Mouse (Mus musculus): ENCODE measurements around the gene Tmem100. TPM values are rescaled to one million over a fixed set of nuclear protein-coding genes. Genes with fewer than 3 reads are reported as not detected.

Gene Tmem100
- polyA plus RNA-seq, 1 experiment from 2014 or later: not detected

DNA sequence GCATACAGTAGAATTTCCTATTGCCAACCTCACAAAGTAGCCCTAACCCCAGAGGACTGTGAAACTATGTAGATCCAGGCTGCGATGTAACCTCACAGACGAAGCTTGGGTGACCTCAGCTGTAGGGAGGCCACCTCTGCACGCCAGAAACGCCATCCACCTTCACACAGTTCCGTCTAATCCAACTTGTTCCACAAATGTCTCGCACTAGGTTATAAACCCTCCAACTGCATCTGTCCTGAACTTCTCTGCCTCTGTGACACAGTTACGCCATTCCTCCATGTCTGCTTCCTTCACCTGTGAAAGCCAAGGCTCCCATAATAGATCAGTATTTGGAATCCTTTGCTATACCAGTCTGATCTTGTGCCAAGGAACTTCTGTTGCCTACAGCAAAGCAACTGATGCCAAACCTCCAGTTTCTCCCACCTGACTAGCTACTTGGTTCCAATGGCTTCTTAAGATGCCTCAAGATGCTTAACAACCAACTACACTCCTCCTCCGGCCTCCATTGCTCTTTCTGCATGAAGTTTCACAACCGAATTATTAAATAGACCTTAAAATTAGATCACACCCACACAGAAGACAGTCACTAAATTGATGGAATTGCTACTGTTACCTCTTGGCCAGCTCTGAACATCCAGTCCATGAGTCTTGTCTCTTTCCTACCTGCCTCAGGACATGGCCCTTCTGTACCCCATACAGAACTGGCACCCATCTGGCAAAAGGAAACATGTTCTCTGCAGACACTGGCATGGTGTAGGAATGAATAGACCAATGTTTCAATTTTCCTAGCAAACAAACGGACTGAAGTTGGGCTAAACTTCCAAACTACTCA is 28.5 kb upstream of the Tmem100 start:
- peak overlapping the region; percentile 92 for H3K4me3 ChIP-seq (ENCODE audit: inconsistent target)
- WGBS (ENCODE audit: missing documents): 93% methylated on average over 10 of the region's 10 CpGs
- H3K27ac ChIP-seq: no peak overlapping the region
- peaks cover 21% of the 10 kb centered on the region; the same call in 1 of the 2 replicates for H3K79me2 ChIP-seq (ENCODE audit: inconsistent target)
- H3K36me3 ChIP-seq (ENCODE audit: inconsistent target): no peaks in the 10 kb centered on the region

DNA sequence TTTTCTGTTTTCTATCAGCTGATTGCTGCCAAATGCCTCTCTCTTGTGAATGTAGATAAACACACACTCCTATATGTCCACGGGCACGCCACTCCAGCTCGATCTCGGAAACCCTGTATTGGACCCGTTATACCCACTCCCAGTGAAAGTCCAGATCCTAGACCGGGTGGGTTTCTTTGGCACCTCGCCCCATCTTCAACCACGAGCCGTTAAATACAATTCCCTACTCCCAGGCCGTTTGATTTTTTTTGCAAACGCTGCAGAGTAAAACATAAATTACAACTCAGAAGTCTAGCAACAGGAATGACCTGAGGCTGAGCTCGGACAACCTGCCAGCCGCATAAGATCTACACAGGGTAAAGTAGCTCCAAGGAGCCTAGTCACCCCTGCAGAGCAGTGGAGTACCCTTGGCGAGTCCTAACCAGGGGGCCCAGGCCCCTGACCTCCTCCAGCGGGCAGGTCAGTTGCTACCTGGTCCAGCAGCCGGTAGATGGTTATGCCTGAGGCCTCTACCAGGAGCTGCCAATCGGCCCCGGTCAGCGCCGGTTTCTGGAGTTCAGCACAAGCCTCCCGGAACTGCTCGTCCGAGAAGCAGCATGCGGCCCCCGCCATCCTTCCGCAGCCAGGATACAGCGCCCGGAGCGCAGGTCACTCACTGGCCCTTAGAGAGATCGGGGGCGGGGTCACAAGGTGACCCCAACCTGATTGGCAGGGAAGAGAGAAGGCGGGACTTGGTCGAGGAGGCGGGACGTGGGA is 27.7 kb upstream of the Tmem100 start, which contains the start of gene Pctp:
Gene Pctp (minus strand): TSS at position 664 of the 756 bp plus-strand sequence.
- H3K27ac ChIP-seq: peak within 1 kb of the TSS; percentile 34
- 6% methylated on average over 35 of the region's 35 CpGs for WGBS (ENCODE audit: missing documents)
- H3K79me2 ChIP-seq (ENCODE audit: inconsistent target): peaks cover 21% of the 10 kb centered on the region; the same call in 1 of the 2 replicates
- H3K36me3 ChIP-seq (ENCODE audit: inconsistent target): no peaks in the 10 kb centered on the region
- peak within 1 kb of the TSS; percentile 92 for H3K4me3 ChIP-seq (ENCODE audit: inconsistent target)

- H3K4me3 ChIP-seq (ENCODE audit: inconsistent target): peak overlapping the region; percentile 92; the same call in 1 of the 2 replicates
- peaks cover 21% of the 10 kb centered on the region; the same call in 1 of the 2 replicates for H3K79me2 ChIP-seq (ENCODE audit: inconsistent target)
- WGBS (ENCODE audit: missing documents): 12% methylated on average over 7 of the region's 8 CpGs
- no peaks in the 10 kb centered on the region for H3K36me3 ChIP-seq (ENCODE audit: inconsistent target)
- no peak overlapping the region for H3K27ac ChIP-seq
Measured at GRCm38 (mm10) chr11:90002987-90003348, 27.2 kb upstream of the Tmem100 start.

DNA sequence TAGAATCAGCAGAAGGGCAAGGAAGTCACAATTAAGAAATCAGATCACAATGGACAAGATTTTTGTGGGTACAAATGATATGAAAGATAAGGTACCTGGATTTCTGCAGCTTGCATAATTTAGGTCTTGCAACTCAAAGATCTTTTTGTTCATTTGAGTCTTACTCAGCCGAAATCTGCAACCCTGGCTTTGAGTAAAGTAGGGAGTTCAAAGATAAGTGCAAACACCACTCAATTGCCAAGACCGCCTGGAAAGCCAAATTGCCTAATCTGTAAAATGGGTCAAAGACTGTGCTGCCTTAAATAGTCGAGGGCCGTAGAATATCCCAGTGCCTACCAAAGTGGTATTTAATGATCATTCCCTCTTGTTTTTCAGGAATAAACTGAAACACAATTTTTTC is 26.8 kb upstream of the Tmem100 start:
- H3K79me2 ChIP-seq (ENCODE audit: inconsistent target): peaks cover 21% of the 10 kb centered on the region; the same call in 1 of the 2 replicates
- no peaks in the 10 kb centered on the region for H3K36me3 ChIP-seq (ENCODE audit: inconsistent target)
- 86% methylated on average over 4 of the region's 4 CpGs for WGBS (ENCODE audit: missing documents)
- no peak overlapping the region for H3K27ac ChIP-seq
- no peak overlapping the region for H3K4me3 ChIP-seq (ENCODE audit: inconsistent target)

DNA sequence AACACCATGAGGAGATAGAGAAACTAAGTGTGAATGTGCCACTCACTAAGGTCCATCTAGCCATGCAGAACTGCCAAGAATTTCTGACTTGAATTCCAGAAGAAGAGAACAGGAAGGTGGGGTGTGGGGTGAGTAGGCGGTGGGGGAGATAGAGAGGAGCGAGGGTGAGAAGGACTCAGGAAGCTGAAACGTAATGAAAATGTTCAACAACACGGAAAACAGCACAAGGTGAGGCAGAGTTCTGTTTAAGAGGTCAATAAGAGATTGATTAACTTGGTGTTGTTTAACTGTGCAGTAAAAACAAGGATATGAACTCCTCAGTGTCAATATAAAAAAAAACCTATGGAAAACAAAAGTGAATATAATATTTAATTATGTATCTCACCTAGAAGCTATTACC is 24.0 kb upstream of the Tmem100 start:
- no peaks in the 10 kb centered on the region for H3K36me3 ChIP-seq (ENCODE audit: inconsistent target)
- H3K4me3 ChIP-seq (ENCODE audit: inconsistent target): no peak overlapping the region
- no peak overlapping the region for H3K27ac ChIP-seq
- WGBS (ENCODE audit: missing documents): 92% methylated on average over 3 of the region's 4 CpGs
- peaks cover 10% of the 10 kb centered on the region; the same call in 1 of the 2 replicates for H3K79me2 ChIP-seq (ENCODE audit: inconsistent target)

- 58% methylated on average over 7 of the region's 7 CpGs for WGBS (ENCODE audit: missing documents)
- Histone ChIP-seq H3K27ac (no peak overlapping the region), H3K4me3 (ENCODE audit: inconsistent target) (no peak overlapping the region), H3K36me3 (ENCODE audit: inconsistent target) (no peaks in the 10 kb centered on the region), H3K79me2 (ENCODE audit: inconsistent target) (no peaks in the 10 kb centered on the region)
Measured at GRCm38 (mm10) chr11:90007791-90008531, 22.2 kb upstream of the Tmem100 start.

DNA sequence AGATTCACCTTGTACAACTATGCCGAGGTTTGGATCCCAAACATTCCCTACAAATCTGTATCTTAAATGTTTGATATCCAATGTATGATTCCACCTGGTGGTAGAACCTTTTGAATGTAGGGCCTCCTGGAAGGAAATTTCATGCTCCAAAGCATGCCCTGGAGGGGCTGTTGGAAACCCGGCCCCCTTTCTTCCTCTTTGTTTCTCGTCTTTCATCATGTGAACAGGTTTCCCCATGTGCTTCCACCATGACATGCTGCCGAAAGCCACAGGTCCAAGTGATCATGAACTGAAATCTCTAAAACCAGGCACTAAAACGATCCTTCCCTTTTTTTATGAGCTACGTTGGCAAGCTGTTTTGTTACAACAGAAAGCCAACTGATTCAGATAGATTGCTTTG is 16.5 kb upstream of the Tmem100 start:
- H3K27ac ChIP-seq: no peak overlapping the region
- WGBS (ENCODE audit: missing documents): 59% methylated on average over 6 of the region's 6 CpGs
- H3K79me2 ChIP-seq (ENCODE audit: inconsistent target): no peaks in the 10 kb centered on the region
- H3K4me3 ChIP-seq (ENCODE audit: inconsistent target): no peak overlapping the region
- H3K36me3 ChIP-seq (ENCODE audit: inconsistent target): no peaks in the 10 kb centered on the region

DNA sequence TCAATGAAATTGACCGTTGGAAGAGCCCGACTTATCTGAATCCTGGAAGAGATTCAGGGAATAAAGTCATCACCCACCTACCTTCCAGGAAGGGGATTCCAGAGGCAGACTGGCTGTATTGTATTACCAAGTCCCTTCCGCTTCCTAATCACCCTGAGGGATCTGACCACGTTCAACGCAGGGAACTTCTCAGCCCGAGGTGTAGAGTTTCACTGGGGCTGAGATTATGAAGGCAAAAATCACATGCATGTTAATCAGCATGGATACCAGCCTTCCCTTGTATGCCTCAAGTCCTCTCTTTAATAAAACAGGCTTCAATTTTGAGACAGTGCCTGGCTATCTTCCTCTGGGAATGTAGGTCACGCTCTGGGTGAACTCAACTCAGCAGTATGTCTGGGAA is 14.9 kb upstream of the Tmem100 start:
- H3K36me3 ChIP-seq (ENCODE audit: inconsistent target): no peaks in the 10 kb centered on the region
- 74% methylated on average over 7 of the region's 7 CpGs for WGBS (ENCODE audit: missing documents)
- no peak overlapping the region for H3K4me3 ChIP-seq (ENCODE audit: inconsistent target)
- H3K27ac ChIP-seq: no peak overlapping the region
- no peaks in the 10 kb centered on the region for H3K79me2 ChIP-seq (ENCODE audit: inconsistent target)

GRCm38 (mm10) chr11:90019161-90019560 is 11.0 kb upstream of the Tmem100 start:
- 9% methylated on average over 7 of the region's 7 CpGs for WGBS (ENCODE audit: missing documents)
- Histone ChIP-seq H3K27ac (no peak overlapping the region), H3K4me3 (ENCODE audit: inconsistent target) (no peak overlapping the region), H3K79me2 (ENCODE audit: inconsistent target) (no peaks in the 10 kb centered on the region), H3K36me3 (ENCODE audit: inconsistent target) (no peaks in the 10 kb centered on the region)

DNA sequence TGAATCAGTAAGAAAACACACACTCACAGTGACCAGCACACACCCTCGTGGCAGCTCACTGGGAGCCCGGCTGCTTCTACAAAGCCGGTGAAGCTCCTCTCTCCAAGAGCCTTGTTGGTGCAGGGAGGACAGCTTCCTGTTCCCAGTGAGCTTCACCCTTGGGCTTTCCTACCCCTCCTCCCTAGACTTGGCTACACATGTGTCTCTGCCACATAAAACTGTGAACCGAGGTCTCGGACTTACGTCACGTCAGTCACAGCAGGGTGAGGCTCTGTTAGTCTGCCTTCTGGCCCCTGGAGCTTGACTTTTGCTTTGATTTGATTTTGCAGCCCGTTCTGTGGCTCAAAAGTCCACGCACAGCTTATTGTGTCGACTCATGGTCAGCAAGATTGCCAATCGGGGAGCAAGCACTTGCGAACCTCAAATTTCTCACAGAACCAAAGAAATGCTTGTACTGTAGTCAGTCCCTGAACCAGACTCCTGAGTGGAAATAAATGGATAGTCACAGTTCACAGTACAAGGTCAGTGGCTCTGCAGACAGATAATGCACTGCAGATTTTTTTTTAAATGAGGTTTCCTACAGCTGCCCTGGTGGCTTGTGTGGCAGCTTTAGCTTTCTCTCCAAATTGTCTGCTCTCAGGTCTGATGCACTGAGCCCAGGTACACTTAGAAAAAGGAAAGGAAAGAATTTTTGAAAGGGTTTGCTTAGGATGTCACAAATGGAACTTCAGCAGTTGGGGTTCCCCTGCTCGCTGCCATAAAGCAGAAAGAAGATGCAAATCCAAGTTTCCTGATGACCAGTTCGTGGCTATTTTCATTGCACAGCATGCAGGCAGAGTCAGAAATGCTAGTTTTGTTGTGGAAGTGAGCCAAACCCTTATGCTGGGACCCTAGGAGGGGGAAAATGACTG is 4.0 kb upstream of the Tmem100 start:
- Histone ChIP-seq H3K36me3 (ENCODE audit: inconsistent target) (no peaks in the 10 kb centered on the region), H3K79me2 (ENCODE audit: inconsistent target) (no peaks in the 10 kb centered on the region), H3K27ac (no peak overlapping the region), H3K4me3 (ENCODE audit: inconsistent target) (no peak overlapping the region)
- WGBS (ENCODE audit: missing documents): 73% methylated on average over 14 of the region's 14 CpGs

- Histone ChIP-seq H3K27ac (no peak overlapping the region), H3K79me2 (ENCODE audit: inconsistent target) (no peaks in the 10 kb centered on the region), H3K36me3 (ENCODE audit: inconsistent target) (no peaks in the 10 kb centered on the region), H3K4me3 (ENCODE audit: inconsistent target) (no peak overlapping the region)
- 80% methylated on average over 5 of the region's 5 CpGs for WGBS (ENCODE audit: missing documents)
Measured at GRCm38 (mm10) chr11:90026802-90027174, 3.4 kb upstream of the Tmem100 start.

DNA sequence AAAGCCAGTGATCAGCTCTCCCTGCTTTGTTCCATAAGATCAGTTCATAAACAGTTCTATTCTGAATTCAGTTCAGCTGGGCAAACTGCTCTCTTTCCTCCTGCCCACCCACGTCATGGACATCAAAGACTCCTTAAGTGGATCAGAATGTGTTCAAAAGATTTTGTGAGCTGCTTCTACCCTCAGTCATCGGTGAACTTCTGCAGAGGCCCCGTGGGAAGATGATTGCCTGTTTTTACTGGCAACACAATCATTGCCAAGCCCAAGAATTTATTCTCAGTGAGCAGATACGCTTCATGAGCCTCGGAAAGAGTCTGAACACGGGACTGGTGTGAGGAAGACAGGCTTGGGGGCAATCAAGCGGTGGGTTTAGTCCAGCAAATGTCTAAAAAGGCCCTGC is 2.9 kb upstream of the Tmem100 start:
- WGBS (ENCODE audit: missing documents): 85% methylated on average over 7 of the region's 7 CpGs
- no peak overlapping the region for H3K27ac ChIP-seq
- H3K4me3 ChIP-seq (ENCODE audit: inconsistent target): no peak overlapping the region
- no peaks in the 10 kb centered on the region for H3K36me3 ChIP-seq (ENCODE audit: inconsistent target)
- no peaks in the 10 kb centered on the region for H3K79me2 ChIP-seq (ENCODE audit: inconsistent target)

- no peak overlapping the region for H3K4me3 ChIP-seq (ENCODE audit: inconsistent target)
- no peak overlapping the region for H3K27ac ChIP-seq
- H3K36me3 ChIP-seq (ENCODE audit: inconsistent target): no peaks in the 10 kb centered on the region
- WGBS (ENCODE audit: missing documents): 95% methylated on average over 8 of the region's 8 CpGs
- no peaks in the 10 kb centered on the region for H3K79me2 ChIP-seq (ENCODE audit: inconsistent target)
Measured at GRCm38 (mm10) chr11:90028746-90029145, 1.4 kb upstream of the Tmem100 start.

- H3K4me3 ChIP-seq (ENCODE audit: inconsistent target): peak overlapping the region; percentile 36
- no peaks in the 10 kb centered on the region for H3K79me2 ChIP-seq (ENCODE audit: inconsistent target)
- WGBS (ENCODE audit: missing documents): 5% methylated on average over 10 of the region's 10 CpGs
- no peaks in the 10 kb centered on the region for H3K36me3 ChIP-seq (ENCODE audit: inconsistent target)
- peak overlapping the region; percentile 21 for H3K27ac ChIP-seq
Measured at GRCm38 (mm10) chr11:90029354-90029753, 794 bp upstream of the Tmem100 start.

Data from macrophage (primary cell).